Mouse (Mus musculus): ENCODE results near the gene Sncb. TPM values are rescaled to one million over a fixed set of nuclear protein-coding genes. Genes with fewer than 3 reads are reported as not detected.
A peak's percentile ranks its signal among the peaks of the same experiment; 100 is the strongest.

Sncb gene
- polyA plus RNA-seq, 1 experiment from 2014 or later, result 0.29 TPM

DNA sequence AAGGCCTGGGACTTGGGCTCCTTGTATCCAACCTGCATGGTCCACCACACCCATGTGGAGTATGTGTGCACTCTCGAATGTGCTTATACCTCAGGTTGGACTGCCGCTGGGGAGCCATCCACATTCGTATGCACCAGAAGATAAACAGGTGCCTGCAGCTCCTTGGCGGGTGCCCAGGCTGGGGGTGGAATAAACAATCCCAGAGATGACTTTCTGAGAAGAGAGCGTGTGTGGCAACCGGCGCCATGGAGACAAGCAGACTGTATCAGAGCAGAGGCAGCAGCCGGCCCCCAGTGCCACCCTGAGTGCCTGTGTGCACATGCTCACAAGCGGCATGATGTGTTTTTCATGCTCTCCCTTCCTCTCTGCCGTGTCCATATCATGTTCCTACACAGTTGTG, 13.7 kb downstream of the Sncb start:
- Histone ChIP-seq H3K4me3 (ENCODE audit: low read depth, low read length) (no peak overlapping the region), H3K27me3 (ENCODE audit: control insufficient read depth, insufficient read depth, low read length) (no peaks in the 10 kb centered on the region; the same call in 1 of the 2 replicates), H3K9ac (ENCODE audit: low read length) (no peak overlapping the region), H3K36me3 (ENCODE audit: control insufficient read depth, insufficient read depth, low read length) (no peaks in the 10 kb centered on the region), H3K27ac (replicated peaks) (no peak overlapping the region), H3K4me1 (replicated peaks; ENCODE audit: control insufficient read depth, insufficient read depth) (peaks cover 3% of the 10 kb centered on the region; the same call in 1 of the 2 replicates), H3K9me3 (ENCODE audit: control insufficient read depth, low read length) (no peaks in the 10 kb centered on the region), H3K4me2 (replicated peaks; ENCODE audit: low read depth) (no peak overlapping the region)
- no peak for DNase-seq (ENCODE audit: low spot score)
- WGBS, result 66% methylated on average over 10 of the region's 10 CpGs
- no peak for ATAC-seq (ENCODE audit: low FRiP score, low TSS enrichment)
- no peak for TF ChIP-seq CTCF (IDR thresholded peaks at IDR 0.05; ENCODE audit: low read depth)
- no peak for TF ChIP-seq EP300 (optimal IDR thresholded peaks at IDR 0.05)

- no peaks in the 10 kb centered on the region for H3K9me3 ChIP-seq (ENCODE audit: control insufficient read depth, low read length)
- TF ChIP-seq EP300 (optimal IDR thresholded peaks at IDR 0.05) (no peak), CTCF (IDR thresholded peaks at IDR 0.05; ENCODE audit: low read depth) (no peak)
- 2% methylated on average over 8 of the region's 8 CpGs for WGBS
- peaks cover 3% of the 10 kb centered on the region; the same call in 1 of the 2 replicates for H3K4me1 ChIP-seq (replicated peaks; ENCODE audit: control insufficient read depth, insufficient read depth)
- H3K27me3 ChIP-seq (ENCODE audit: control insufficient read depth, insufficient read depth, low read length), result no peaks in the 10 kb centered on the region; the same call in 1 of the 2 replicates
- H3K36me3 ChIP-seq (ENCODE audit: control insufficient read depth, insufficient read depth, low read length), result no peaks in the 10 kb centered on the region
- H3K4me2 ChIP-seq (replicated peaks; ENCODE audit: low read depth), result no peak overlapping the region
- no peak overlapping the region for H3K4me3 ChIP-seq (ENCODE audit: low read depth, low read length)
- ATAC-seq (ENCODE audit: low FRiP score, low TSS enrichment), result no peak
- H3K9ac ChIP-seq (ENCODE audit: low read length), result no peak overlapping the region
- H3K27ac ChIP-seq (replicated peaks), result no peak overlapping the region
- peak; percentile 28 for DNase-seq (ENCODE audit: low spot score)
These were observed 15.7 kb downstream of the Sncb start for GRCm38 (mm10) chr13:54750699-54751098.

DNA sequence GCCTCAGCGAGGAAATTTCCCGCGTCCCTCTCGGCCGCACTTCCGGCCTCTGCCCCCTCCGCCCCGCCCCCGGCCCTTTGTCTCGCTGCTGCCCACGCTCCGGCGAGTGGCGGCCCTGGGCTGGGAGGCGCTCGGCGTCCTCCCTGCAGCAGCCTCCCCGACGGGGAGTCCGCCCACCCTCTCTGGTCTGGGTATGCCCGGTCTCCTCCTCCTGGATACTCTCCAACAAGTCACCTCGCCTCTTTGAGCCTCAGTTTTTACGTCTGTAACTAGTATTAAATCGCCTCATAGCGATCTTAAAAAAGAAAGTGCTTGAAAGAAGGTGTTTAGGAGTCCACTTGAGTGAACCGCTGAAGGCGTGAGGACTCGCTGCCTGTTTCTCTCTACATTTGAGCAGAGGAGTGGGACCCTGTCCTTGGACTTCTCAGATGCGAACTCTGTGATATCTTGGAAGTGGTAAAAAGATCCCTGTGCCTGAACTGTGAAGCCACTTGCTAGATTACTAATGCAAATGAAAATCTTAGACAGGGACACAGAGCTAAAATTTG, 16.5 kb downstream of the Sncb start, which contains the start of gene Gprin1:
TSS of gene Gprin1 (minus strand) at position 11 of the 548 bp plus-strand sequence.
- Histone ChIP-seq H3K4me2 (replicated peaks; ENCODE audit: low read depth) (peak within 1 kb of the TSS; percentile 69), H3K36me3 (ENCODE audit: control insufficient read depth, insufficient read depth, low read length) (no peaks in the 10 kb centered on the region), H3K4me3 (ENCODE audit: low read depth, low read length) (peak within 1 kb of the TSS; percentile 43), H3K9me3 (ENCODE audit: control insufficient read depth, low read length) (no peaks in the 10 kb centered on the region), H3K4me1 (replicated peaks; ENCODE audit: control insufficient read depth, insufficient read depth) (peaks cover 3% of the 10 kb centered on the region; the same call in 1 of the 2 replicates), H3K27ac (replicated peaks) (no peak within 1 kb of the TSS), H3K27me3 (ENCODE audit: control insufficient read depth, insufficient read depth, low read length) (no peaks in the 10 kb centered on the region; the same call in 1 of the 2 replicates), H3K9ac (ENCODE audit: low read length) (no peak within 1 kb of the TSS)
- 5% methylated on average over 21 of the region's 29 CpGs for WGBS
- ATAC-seq (ENCODE audit: low FRiP score, low TSS enrichment) (no peak), DNase-seq (ENCODE audit: low spot score) (no peak)
- no peak for TF ChIP-seq CTCF (IDR thresholded peaks at IDR 0.05; ENCODE audit: low read depth)
- TF ChIP-seq EP300 (optimal IDR thresholded peaks at IDR 0.05), result no peak

DNA sequence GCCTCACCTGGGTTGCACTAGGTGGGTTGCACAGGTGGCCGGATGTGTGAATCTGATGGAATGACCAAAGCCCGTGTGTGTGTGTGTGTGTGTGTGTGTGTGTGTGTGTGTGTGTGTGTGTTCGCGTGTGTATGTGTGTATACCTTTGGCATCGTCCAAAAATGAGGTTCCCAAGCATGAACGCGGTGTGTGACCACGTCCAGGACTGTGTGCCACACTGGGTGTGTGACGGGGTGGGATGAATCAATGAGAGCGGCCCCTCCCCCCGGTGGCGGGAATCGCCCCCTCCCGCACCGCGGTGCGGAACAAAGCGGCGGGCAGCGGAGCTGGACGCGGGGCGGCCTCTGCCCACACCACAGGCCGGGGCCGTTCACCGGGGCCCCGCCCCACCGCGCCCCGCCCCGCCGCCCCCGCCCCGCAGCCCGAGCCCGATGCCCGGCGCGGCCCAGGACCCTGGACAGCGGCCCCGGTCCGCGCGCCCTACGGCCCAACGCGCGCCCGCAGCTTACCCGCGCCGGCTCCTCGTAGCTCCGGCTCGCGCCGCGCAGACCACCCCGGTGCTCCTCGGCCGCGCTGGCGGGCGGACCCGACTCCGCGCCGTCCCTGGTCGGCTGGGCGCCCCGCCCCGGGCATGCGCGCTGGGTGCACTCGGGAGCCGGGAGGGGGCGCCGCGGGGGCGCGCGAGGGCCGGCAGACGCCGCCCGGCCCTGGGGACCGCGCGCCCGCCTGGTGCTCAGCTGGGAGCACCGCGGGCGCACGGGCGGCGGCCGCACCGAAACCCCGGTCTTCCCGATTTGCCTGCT, 17.1 kb downstream of the Sncb start:
- ATAC-seq (ENCODE audit: low FRiP score, low TSS enrichment) (peak; percentile 70), DNase-seq (ENCODE audit: low spot score) (peak; percentile 39)
- H3K9me3 ChIP-seq (ENCODE audit: control insufficient read depth, low read length), result no peaks in the 10 kb centered on the region
- H3K9ac ChIP-seq (ENCODE audit: low read length), result no peak overlapping the region
- TF ChIP-seq EP300 (optimal IDR thresholded peaks at IDR 0.05) (no peak), CTCF (IDR thresholded peaks at IDR 0.05; ENCODE audit: low read depth) (no peak)
- H3K4me3 ChIP-seq (ENCODE audit: low read depth, low read length), result peak overlapping the region; percentile 43
- H3K27ac ChIP-seq (replicated peaks), result no peak overlapping the region
- H3K4me2 ChIP-seq (replicated peaks; ENCODE audit: low read depth), result peak overlapping the region; percentile 69
- no peaks in the 10 kb centered on the region for H3K36me3 ChIP-seq (ENCODE audit: control insufficient read depth, insufficient read depth, low read length)
- WGBS, result 2% methylated on average over 48 of the region's 100 CpGs
- no peaks in the 10 kb centered on the region; the same call in 1 of the 2 replicates for H3K27me3 ChIP-seq (ENCODE audit: control insufficient read depth, insufficient read depth, low read length)
- peaks cover 3% of the 10 kb centered on the region; the same call in 1 of the 2 replicates for H3K4me1 ChIP-seq (replicated peaks; ENCODE audit: control insufficient read depth, insufficient read depth)

DNA sequence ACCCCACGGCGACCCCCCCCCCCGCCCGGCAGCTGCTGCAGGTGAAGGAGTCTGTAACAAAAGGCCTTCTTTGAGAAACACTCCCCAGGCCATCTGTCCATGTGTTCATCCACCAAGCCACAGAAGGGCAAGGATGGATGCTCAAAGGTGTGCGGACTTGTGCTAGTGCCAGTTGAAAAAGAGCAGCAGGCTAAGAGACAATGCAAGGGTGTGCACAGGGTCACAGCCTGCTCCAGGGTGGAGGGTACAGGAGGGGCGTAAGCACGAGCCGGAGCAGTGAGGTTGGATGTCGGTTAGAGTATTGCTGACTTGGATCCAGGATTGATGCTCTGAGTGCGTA, 17.7 kb downstream of the Sncb start:
- H3K27ac ChIP-seq (replicated peaks), result no peak overlapping the region
- DNase-seq (ENCODE audit: low spot score), result no peak
- WGBS, result 45% methylated on average over 10 of the region's 10 CpGs
- H3K36me3 ChIP-seq (ENCODE audit: control insufficient read depth, insufficient read depth, low read length), result no peaks in the 10 kb centered on the region
- H3K4me3 ChIP-seq (ENCODE audit: low read depth, low read length), result no peak overlapping the region
- no peaks in the 10 kb centered on the region for H3K9me3 ChIP-seq (ENCODE audit: control insufficient read depth, low read length)
- no peaks in the 10 kb centered on the region; the same call in 1 of the 2 replicates for H3K27me3 ChIP-seq (ENCODE audit: control insufficient read depth, insufficient read depth, low read length)
- H3K4me1 ChIP-seq (replicated peaks; ENCODE audit: control insufficient read depth, insufficient read depth), result peaks cover 3% of the 10 kb centered on the region; the same call in 1 of the 2 replicates
- H3K9ac ChIP-seq (ENCODE audit: low read length), result no peak overlapping the region
- no peak overlapping the region for H3K4me2 ChIP-seq (replicated peaks; ENCODE audit: low read depth)
- ATAC-seq (ENCODE audit: low FRiP score, low TSS enrichment), result no peak
- TF ChIP-seq EP300 (optimal IDR thresholded peaks at IDR 0.05), result no peak
- TF ChIP-seq CTCF (IDR thresholded peaks at IDR 0.05; ENCODE audit: low read depth), result no peak

DNA sequence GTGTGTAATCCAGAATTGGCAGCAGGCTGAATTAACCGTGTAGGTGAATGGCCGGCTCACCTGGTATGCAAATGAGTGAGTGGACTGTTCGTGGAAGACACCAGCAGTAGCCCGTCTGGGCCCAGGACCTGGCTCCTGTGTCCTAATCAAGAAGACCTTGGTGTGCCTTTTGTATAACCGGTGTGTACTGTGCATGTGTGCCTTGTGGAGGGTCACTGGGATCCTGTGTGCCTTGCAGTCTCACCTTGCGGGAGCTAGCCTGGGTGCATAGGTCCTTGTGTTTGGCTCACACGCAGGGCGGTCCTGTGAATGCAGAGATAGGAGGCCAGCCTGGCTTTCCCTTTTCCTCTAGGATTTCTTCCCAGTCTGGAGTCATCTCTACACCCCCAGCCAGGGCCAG, 18.2 kb downstream of the Sncb start:
- DNase-seq (ENCODE audit: low spot score) (no peak), ATAC-seq (ENCODE audit: low FRiP score, low TSS enrichment) (no peak)
- no peaks in the 10 kb centered on the region for H3K36me3 ChIP-seq (ENCODE audit: control insufficient read depth, insufficient read depth, low read length)
- 83% methylated on average over 8 of the region's 8 CpGs for WGBS
- H3K4me2 ChIP-seq (replicated peaks; ENCODE audit: low read depth), result no peak overlapping the region
- no peak overlapping the region for H3K9ac ChIP-seq (ENCODE audit: low read length)
- H3K9me3 ChIP-seq (ENCODE audit: control insufficient read depth, low read length), result no peaks in the 10 kb centered on the region
- H3K27me3 ChIP-seq (ENCODE audit: control insufficient read depth, insufficient read depth, low read length), result no peaks in the 10 kb centered on the region; the same call in 1 of the 2 replicates
- no peak overlapping the region for H3K4me3 ChIP-seq (ENCODE audit: low read depth, low read length)
- no peak overlapping the region for H3K27ac ChIP-seq (replicated peaks)
- TF ChIP-seq CTCF (IDR thresholded peaks at IDR 0.05; ENCODE audit: low read depth) (no peak), EP300 (optimal IDR thresholded peaks at IDR 0.05) (no peak)
- peaks cover 3% of the 10 kb centered on the region; the same call in 1 of the 2 replicates for H3K4me1 ChIP-seq (replicated peaks; ENCODE audit: control insufficient read depth, insufficient read depth)
